Mouse (Mus musculus): Measurements from ENCODE around the gene Fam118a.
"Not testable (repeated sequence)": the region's sequence is repeated elsewhere in the genome, so short reads cannot be mapped to it uniquely, and the experiment has no call there.

The Fam118a gene

GRCm38 (mm10) chr15:85012662-85013054 lies 16.1 kb upstream of the Fam118a start:
- DNase-seq (ENCODE audit: low read depth) = no peak

GRCm38 (mm10) chr15:85015771-85016170 lies 13.0 kb upstream of the Fam118a start:
- no peak for DNase-seq (ENCODE audit: low read depth)

GRCm38 (mm10) chr15:85016951-85017664 lies 11.6 kb upstream of the Fam118a start, which contains the start of gene Upk3a:
Gene Upk3a (plus strand): TSS chr15:85017141.
- DNase-seq (ENCODE audit: low read depth) = no peak

- no peak for DNase-seq (ENCODE audit: low read depth)
Observed at GRCm38 (mm10) chr15:85022211-85022610, 6.5 kb upstream of the Fam118a start.

GRCm38 (mm10) chr15:85026197-85026596 lies 2.6 kb upstream of the Fam118a start:
- DNase-seq (ENCODE audit: low read depth) = no peak

GRCm38 (mm10) chr15:85027740-85028139 lies 1.0 kb upstream of the Fam118a start:
- DNase-seq (ENCODE audit: low read depth) = no peak

GRCm38 (mm10) chr15:85030643-85031042 lies 1.9 kb downstream of the Fam118a start:
- not testable (repeated sequence) for DNase-seq (ENCODE audit: low read depth)

- no peak for DNase-seq (ENCODE audit: low read depth)
Observed at GRCm38 (mm10) chr15:85031866-85032265, 3.1 kb downstream of the Fam118a start.

- not testable (repeated sequence) for DNase-seq (ENCODE audit: low read depth)
Observed at GRCm38 (mm10) chr15:85033916-85034315, 5.2 kb downstream of the Fam118a start.

GRCm38 (mm10) chr15:85036566-85037342 lies 8.0 kb downstream of the Fam118a start:
- peak; percentile 97 for DNase-seq (ENCODE audit: low read depth)

GRCm38 (mm10) chr15:85037343-85037690 lies 8.6 kb downstream of the Fam118a start:
- peak; percentile 12 for DNase-seq (ENCODE audit: low read depth)

- DNase-seq (ENCODE audit: low read depth) = no peak
Observed at GRCm38 (mm10) chr15:85041546-85042225, 12.9 kb downstream of the Fam118a start.

- peak; percentile 80 for DNase-seq (ENCODE audit: low read depth)
Observed at GRCm38 (mm10) chr15:85042361-85042954, 13.7 kb downstream of the Fam118a start.

GRCm38 (mm10) chr15:85043116-85043515 lies 14.4 kb downstream of the Fam118a start:
- no peak for DNase-seq (ENCODE audit: low read depth)

GRCm38 (mm10) chr15:85043761-85044160 lies 15.0 kb downstream of the Fam118a start:
- DNase-seq (ENCODE audit: low read depth) = no peak

- no peak for DNase-seq (ENCODE audit: low read depth)
Observed at GRCm38 (mm10) chr15:85046230-85046950, 17.6 kb downstream of the Fam118a start.

GRCm38 (mm10) chr15:85047865-85048264 lies 19.1 kb downstream of the Fam118a start:
- DNase-seq (ENCODE audit: low read depth) = no peak

GRCm38 (mm10) chr15:85049758-85050157 lies 21.0 kb downstream of the Fam118a start:
- DNase-seq (ENCODE audit: low read depth) = no peak

- peak; percentile 28 for DNase-seq (ENCODE audit: low read depth)
Observed at GRCm38 (mm10) chr15:85054098-85054497, 25.4 kb downstream of the Fam118a start.

- DNase-seq (ENCODE audit: low read depth) = no peak
Observed at GRCm38 (mm10) chr15:85055186-85055585, 26.4 kb downstream of the Fam118a start.

- DNase-seq (ENCODE audit: low read depth) = no peak
Observed at GRCm38 (mm10) chr15:85063421-85063820, 34.7 kb downstream of the Fam118a start.

GRCm38 (mm10) chr15:85070561-85070960 lies 41.8 kb downstream of the Fam118a start:
- DNase-seq (ENCODE audit: low read depth) = peak; percentile 76
